Mouse (Mus musculus): ENCODE results near the gene Ddah1.

Ddah1 gene

DNA sequence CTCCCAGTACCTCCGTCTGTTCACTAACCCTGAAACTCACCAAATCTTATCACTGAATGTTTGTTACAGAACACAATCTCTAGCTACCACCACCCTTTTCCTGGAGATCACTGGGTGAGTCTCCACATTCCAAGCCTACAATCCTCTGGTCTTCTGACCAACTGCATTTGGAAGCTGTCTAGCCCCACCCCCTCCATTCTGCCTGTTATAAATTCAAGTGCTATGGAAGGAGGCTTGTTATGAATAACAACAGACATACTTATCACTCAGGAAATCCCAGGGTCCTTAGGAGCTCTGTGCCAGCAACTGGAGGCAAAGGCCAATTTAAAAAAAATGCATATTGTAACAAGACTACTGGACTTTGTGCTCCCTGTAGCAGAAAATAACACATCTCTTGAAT, 58.3 kb downstream of the Ddah1 start:
- in situ Hi-C loops (cut with MboI, MseI) = no loop called here

DNA sequence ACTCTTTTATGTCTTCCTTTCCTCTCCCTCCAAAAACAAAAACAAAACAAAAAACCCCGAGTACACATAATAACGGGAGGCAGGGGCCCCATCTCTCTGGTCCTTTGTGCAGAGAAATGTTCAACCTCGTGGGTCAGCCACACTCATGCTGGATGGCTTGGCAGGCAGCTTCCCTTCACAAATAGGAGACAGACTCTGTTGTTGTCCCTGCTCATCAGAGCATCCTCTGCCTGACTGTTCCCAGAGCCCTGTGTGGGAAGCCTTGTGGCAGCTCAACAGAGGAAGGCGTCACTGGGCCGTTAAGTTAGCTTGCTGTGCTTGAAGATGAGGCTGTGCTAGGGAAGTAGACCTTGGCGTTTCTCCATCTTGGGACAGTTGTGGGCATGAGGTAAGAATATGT, 58.8 kb downstream of the Ddah1 start:
- in situ Hi-C loops (cut with MboI, MseI) = no loop called here

DNA sequence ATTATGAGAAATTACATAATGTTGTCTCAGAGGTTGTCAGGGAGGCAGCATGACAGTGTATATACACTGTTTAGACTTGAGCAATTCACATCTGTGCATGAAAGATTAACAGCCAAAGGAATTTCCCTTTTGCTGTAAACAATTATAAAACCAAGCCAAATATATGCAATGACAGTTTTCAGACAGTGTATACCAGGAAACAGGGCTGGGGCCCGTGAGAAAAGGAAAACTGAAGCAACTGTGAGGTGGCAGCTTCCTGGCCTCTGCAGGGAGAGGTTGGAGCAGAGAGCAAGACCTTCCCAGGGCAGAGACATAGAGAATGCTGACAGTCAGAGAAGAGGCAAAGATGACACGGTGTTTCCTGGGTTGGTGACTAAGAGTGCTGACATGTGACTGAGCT, 62.0 kb downstream of the Ddah1 start:
- in situ Hi-C loops (cut with MboI, MseI) = no loop called here

DNA sequence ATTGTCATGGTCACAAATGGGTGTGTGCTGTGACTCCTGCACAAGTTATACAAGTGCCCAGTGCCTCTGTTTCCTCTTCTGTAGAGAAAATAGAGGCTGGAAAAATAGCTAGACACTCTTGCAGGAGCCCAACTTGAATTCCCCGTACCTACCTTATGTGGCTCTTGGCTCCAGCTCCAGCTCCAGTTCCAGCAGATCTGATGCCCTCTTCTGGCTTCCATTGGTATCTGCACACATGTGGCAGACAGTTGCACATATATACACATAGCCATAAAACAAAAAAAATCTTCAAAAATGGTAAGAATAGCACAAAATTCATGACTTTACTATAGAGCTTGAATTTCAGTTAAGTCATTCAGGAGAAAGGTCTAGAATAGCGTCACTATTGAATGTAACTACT, 62.5 kb downstream of the Ddah1 start:
- in situ Hi-C loops (cut with MboI, MseI) = no loop called here

DNA sequence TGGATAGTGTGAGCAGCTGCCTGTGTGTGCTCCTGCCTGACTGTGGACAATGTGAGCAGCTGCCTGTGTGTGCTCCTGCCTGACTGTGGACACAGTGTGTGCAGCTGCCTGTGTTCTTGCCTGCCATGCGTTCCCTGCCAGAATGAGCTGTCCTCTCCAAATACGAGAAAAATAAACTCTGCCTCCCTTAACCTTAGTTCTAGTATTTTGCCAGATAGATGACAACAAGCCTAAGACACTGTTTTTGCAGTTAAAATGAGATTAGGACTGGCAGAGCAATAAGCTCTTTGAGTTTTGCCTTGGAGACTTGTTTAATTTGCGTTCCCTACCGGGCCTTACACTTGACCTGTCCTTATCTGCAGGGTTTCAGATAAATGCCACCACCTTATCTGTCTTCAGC, 63.7 kb downstream of the Ddah1 start:
- in situ Hi-C loops (cut with MboI, MseI) = no loop called here

DNA sequence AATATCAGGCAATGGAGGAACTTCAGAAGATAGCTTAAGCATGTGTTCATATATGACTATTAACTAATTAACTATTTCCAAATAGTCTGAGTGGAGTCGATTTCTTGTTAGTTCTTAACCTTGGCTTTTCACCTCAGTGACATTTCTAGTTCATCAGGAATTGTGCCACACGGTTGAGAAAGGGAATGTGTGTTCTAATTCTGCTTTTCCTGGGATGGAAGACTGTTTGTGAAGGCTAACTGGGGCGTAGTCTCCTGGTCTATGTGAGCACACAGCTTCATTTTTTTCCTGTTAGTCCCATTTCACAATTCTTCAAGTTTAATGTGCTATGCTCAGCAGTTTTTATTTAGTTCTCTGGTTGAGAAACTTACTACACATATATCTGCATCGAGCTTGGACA, 65.2 kb downstream of the Ddah1 start:
- in situ Hi-C loops (cut with MboI, MseI) = no loop called here

DNA sequence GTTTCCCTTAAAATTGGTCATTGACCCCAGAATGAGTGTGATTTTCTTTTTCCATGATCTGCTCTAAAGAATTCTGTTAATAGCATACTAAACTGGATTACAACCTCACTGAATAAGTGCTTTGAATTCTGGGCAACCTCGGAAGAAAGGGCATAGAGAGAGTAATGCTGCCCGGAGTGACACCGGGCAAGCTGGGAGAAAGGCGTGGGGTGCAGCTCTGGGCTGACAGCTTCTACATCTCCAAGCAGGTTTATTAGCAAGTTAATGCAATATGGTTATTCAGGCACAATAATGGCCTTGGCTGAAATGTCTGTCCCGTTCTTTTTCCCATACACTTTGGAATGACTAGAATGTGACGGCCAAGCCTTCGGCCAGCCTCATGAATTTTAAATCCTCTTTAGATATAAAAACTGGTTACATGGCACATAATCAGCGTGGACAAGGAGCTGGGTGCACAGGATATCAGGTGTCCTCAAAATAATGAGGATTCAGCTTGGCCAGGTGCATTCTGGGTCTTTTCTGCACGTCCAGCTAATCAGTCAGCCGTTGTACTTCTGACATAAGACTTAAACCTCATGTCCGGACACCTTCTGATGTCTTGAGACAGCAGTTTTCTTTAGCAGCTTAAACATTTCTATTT, 67.1 kb downstream of the Ddah1 start:
- in situ Hi-C loops (cut with MboI, MseI) = no loop called here

DNA sequence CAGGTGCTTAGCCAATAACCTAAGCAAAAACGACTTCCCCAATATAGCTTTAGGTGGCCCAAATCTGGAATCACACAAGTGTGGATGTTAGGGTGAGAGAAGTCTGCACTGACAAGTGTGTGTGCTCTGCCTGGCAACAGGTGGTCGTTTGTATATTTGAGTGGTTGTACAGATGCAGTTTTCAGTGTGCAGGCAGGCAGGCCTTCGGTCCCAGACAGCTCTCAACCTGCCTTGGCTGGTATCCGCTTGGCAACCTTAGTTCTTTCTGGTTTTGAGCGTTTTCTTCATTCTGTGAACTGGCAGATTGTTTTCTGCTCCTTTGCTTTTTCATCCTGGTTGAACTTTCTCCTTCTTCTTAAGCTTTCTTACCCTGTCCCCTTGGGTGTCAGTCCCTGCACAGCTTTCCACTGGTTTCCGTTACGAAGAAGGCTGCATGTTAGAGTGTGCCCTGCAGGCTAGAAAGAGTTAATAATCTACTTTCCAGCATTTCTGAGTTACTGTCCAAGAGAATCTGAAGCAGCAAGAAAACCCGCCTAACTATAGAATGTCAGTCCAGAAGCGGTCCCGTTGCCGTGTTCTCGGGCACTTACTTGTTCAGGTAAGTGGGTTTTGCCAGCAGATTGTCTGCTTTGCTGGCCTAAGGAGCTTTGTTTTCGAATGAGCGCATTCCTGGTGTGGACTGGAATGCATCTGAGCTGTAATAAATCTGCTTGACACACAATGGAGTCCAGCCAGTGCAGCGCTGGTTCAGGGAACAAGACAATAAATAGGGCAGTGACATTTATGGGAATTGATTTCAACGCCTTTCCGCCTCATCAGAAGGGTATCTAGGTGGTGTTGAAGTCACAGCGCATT, 68.9 kb downstream of the Ddah1 start:
- in situ Hi-C loops (cut with MboI, MseI) = no loop called here

DNA sequence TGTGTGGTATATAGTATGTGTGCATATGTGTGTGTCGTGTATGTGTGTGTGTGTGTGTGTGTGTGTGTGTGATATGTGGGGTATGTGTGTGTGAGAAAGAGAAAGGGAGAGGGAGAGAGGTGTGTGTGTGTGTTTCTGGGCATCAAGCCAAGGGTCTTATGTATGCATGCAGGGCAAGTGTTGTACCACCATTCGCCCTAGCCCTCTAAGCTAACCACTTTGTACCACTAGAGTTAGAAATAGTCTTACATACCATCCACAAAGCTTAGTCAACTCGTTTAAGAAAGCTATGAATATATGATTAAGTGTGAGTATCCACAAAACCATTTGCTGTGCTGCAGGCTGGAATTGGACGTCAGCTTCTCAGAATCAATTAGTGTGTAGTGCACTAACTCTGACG, 70.4 kb downstream of the Ddah1 start:
- in situ Hi-C loops (cut with MboI, MseI) = no loop called here

DNA sequence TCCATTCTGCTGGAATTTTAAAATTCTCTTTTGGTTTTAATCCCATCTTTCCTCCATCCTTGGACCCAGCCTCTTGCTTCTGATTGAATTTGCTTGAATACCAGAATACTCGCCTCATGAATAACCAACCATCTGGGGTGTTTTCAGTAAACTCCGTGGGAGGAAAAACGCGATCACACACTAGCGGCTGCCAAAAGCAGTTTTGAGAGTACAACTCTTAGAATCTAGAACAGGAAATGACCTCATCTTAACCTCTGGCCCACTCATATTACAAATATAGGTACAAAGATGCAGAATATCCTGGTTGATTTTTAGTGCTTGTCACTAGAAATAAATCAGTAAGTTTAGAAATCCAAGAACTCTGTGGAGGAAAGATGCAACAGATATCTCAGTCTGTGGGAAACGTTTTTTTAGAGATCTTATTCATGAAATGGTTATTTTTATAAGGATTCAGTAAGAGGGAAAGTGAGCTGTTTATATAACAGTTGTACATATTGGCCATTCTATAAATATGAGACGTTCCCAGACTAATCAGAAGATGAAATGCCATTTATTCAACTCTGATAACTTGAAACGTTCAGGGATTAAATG, 75.6 kb downstream of the Ddah1 start:
- in situ Hi-C loops (cut with MboI, MseI) = no loop called here

DNA sequence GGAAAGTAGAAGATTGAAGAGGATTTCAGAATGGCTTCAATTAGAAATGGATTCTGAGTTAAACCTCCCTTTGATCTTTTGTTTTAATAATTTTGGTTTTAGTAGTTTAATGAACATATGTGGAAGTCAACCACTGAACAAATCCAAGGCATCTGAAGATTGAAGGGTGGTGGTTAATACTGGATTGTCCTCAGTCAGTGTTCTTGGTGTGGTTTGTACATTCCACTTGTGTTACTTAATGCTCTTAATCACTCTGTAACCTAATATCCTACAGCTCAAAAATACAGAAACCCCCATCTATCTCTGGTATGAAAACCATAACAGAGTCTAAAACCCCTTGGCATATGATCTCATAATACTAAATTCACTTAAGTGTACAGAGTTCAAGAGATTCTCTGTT, 79.8 kb downstream of the Ddah1 start:
- in situ Hi-C loops (cut with MboI, MseI) = no loop called here

DNA sequence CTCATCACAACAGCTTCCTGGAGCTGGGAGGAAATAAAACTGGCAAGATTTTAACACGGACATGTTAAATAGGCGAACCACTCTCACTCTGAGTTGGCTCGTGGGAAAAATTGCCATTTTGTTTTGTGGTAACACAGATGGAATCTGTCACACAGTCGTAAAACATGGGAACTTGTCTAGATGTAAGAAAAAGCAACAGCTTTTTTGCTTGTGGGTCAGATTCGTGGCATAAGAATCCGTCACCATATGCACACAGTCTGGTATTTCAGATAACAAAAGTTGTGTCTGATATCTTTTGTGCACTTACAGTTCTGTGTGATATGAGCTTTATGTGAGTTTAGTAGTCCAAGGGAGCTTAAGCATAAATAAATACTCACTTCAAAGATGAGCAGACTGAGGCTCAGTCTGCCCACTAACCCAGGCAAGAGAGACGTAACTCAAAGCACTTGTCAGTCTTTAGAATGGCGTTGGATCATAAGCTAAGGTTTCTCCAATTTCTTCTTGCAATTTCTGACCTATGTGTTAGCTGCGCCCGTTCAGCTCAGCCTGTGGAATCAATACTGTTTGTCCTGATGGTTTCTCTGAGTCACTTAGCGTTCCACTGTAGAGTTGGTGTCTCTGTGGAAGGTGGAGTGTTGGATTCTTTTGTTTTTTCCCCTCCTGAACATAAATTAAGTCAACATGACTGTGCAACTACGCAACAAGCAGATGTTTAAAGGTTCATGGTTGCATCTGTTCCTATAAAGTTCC, 83.7 kb downstream of the Ddah1 start:
- in situ Hi-C loops (cut with MboI, MseI) = no loop called here

DNA sequence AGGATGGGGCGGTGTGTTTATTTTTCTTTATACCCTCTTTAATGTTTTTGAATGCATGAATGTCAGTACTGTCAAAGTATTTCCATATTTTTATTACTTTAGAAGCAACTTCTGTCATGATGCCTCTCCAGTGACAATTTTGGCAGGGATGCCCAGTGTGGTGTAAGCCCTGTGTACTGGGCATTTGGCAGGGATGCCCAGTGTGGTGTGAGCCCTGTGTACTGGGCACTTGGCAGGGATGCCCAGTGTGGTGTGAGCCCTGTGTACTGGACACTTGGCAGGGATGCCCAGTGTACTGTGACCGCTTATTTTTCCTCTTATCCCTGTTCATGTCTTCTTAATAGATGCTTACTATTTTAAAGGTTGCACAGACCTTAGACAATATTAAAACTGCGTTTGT, 85.4 kb downstream of the Ddah1 start:
- in situ Hi-C loops (cut with MboI, MseI) = no loop called here

DNA sequence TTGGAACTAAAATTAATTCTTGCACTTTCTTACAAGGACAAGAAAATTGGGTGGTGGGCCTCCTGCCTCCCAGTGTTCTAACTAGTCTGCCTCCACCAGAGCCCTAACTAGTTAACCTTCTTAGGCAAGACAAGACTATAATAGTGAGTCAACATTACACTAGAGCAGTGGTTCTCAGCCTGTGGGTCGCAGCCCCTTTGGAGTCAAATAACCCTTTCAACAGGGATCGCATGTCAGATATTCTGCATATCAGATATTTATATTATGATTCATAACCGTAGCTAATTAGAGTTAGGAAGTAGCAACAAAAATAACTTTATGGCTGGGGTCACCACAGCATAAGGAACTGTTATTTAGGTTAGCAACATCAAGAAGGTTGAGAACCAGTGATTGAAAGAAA, 86.4 kb downstream of the Ddah1 start:
- in situ Hi-C loops (cut with MboI, MseI) = no loop called here

DNA sequence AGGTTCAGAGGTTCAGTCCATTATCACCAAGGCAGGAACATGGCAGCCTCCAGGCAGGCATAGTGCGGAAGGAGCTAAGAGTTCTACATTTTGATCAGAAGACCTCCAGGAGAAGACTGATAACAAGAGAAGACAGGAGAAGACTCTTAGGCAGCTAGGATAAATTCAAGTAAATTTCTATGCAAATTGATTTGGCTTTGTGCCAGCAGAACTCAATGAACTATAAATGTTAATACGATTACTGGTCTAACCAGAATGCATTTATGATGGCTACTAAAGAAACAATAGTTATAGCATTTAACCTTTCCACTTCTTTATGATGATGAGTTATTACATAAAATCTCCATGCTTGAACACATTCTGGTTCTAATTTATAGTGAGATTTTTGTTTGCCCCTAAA, 87.8 kb downstream of the Ddah1 start:
- in situ Hi-C loops (cut with MboI, MseI) = no loop called here

DNA sequence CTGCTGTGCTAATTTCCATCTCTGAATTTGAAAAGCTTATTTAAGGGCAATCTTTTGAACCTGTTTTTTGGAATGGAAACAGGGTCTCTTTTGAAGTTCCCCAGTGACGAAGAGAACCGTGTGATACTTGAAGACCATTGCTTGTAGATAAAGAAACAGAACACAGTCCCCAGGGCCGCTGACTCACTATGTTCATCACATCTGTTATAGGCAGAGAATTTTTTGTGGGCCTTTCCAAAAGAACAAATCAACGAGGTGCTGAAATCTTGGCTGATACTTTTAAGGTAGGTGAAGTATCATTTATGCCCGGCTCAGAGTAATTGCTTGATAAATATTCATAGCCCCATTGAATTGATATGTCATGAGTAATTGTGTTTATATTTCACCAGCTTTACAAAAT, 93.6 kb downstream of the Ddah1 start:
- in situ Hi-C loops (cut with MboI, MseI) = no loop called here

DNA sequence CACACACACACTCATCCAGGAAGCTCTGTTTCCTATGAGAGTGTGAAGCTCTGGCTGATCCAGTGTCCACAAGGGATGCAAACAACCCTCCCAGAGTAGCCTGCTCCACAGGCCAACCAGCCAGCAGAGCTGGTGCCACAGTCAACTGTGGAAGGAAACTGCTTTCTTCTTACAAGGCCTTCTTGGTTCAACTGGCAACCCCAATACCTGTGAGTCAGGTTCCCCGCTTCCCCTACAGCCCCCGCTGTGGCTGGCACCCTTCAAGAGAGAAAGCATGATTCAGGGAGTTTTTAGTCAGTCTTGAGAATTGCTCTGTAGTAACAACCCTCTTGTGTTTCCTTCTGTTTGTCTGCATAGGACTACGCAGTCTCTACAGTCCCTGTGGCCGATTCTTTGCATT, 94.3 kb downstream of the Ddah1 start:
- in situ Hi-C loops (cut with MboI, MseI) = no loop called here

DNA sequence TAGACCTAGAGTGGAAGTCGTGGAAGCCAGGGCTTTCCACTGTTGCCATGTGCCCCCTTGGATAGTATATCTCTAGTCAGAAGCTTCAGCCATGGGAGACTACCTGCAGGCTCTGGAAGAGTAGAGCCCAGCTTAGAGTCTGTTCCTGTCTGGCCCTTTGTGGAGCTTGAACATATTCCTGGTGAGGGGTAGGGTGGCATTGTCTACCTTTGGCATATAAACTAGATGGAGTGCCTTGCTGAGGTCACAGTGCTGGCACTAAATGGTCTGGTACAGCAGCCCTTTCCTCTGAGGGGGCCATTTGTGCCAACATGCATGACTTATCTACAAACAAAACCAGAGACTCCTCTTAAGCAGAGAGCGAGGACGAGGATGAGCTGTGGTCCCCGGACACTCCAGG, 95.2 kb downstream of the Ddah1 start:
- in situ Hi-C loops (cut with MboI, MseI) = no loop called here

DNA sequence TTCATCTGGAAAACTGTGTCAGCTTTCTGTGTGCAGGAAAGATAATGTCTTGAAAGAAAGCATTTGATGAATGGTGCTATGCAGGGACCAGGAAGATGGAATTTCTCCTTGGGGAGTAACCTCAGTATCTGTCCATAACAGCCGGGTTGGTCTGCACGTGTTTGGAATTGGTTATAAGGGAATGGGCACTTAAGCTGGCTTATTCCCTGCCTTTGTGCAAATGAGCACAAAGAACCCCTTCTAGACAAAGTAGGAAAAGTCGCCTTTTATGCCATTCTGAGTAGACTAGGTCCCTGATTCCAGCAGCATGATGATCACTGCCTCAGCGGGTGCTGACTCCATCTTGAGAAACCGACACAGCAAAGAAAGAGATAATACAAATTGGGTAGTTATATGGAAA, 96.0 kb downstream of the Ddah1 start:
- in situ Hi-C loops (cut with MboI, MseI) = no loop called here

DNA sequence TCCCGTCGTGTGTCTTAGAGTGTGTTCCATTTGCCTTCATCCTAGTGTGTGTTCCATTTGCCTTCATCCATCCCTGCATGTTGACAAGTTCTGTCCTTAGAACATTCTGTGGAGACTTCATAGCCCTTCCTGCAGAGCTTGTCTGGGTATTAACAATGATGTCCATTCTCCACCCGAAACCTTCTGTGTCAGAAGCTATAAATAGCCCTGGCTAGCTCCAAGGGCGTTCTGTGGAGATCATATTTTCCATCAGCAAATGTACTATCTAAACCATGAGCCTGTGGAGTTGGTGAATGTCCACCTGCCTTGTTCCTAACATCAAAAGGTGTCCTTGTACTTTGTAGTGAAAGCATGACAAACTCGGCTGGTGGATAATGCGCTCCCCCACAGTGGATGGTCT, 96.8 kb downstream of the Ddah1 start:
- in situ Hi-C loops (cut with MboI, MseI) = no loop called here

DNA sequence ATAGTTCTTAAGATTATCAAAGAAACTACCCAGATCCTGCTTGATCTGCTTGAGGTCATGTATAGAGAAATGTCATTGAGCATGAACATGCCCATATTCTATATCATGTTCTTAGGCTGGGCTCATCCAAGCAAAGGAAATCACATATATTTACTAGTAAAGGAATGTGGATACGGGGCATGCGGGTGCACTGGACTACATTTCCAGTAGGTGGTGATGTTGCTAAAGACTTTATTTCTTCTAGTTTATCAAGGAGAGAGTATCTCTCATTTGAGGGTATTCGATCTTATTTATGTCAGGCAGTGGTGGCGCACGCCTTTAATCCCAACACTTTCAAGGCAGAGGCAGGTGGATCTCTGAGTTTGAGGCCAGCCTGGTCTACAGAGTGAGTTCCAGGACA, 99.9 kb downstream of the Ddah1 start:
- in situ Hi-C loops (cut with MboI, MseI) = no loop called here

DNA sequence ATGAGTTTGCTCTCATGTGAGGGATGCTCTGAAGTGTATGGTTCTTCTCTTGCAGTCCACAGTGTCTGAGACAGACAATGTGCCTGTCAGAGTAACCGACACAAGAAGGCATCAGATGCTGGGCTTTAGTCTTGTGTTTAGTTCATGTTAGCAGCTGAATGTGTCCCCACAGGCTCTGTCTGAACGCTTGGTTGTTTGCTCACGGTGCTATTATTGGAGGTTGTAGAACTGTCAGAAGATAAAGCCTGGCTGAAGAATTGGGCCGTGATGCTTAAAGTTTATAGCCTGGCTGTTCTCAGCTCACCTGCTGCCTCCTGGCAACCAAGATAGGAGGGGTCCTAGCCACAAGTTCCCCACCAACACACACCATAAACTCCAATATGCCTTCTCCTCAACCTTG, 104.0 kb downstream of the Ddah1 start:
- in situ Hi-C loops (cut with MboI, MseI) = no loop called here

All from regulatory T cell (primary cell).